Mouse (Mus musculus): Measurements from ENCODE around the gene Olfr1419.

DNA sequence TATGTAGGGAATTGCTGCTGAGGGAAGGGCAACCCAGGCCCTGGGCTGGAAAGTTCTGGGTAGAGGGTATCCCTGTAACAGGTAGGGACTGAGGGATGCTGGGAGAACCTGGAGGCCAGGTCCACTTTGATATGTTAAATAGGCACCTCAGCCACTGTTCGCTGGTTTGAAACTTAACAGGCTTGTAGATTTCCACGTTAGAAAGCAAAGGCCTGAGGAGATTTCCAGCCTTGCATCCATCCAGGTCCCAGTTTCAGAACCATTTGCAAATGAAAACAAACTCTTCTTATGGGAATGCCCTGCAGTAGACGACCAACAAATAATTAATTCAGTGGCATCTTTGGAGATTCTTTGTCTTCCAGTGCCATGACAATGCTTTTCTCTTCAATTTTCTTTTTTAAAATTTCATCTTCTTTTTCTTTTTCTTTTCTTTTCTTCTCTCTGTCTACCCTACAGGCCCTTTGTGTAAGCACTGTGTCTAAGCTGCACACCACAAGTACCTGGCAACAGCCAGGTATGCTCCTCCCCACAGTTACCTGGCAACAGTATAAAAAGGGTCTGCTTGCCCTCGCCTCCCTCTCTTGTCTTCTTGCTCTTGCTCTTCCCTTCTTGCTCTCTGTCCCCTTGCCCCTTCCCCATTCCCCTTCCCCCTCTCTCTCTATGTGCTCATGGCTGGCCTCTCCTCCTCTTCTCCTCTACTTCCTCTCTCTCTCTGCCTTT is 51.4 kb downstream of the Olfr1419 start:
- TF ChIP-seq CTCF (IDR thresholded peaks at IDR 0.05 in 2 of 3, conservative IDR thresholded peaks at IDR 0.05 in 1 of 3; ENCODE audit: control insufficient read depth in 1 of 3, insufficient read depth in 1 of 3, low read depth in 2 of 3, low read length in 3 of 3, poor library complexity in 1 of 3, severe bottlenecking in 1 of 3) (no peak), BHLHE40 (IDR thresholded peaks at IDR 0.05; ENCODE audit: borderline replicate concordance, low read depth, low read length) (no peak), UBTF (IDR thresholded peaks at IDR 0.05; ENCODE audit: borderline replicate concordance, insufficient read depth, low read depth, low read length) (no peak), MYC (IDR thresholded peaks at IDR 0.05; ENCODE audit: low read depth, low read length) (no peak), EP300 (IDR thresholded peaks at IDR 0.05; ENCODE audit: low read depth in 1 of 2, low read length in 2 of 2) (no peak)
